Mouse (Mus musculus) kidney, adult 2 months (tissue): Measurements from ENCODE around the gene Acsf3. TPM values are rescaled to one million over a fixed set of nuclear protein-coding genes. Genes with fewer than 3 reads are reported as not detected.
A peak's percentile ranks its signal among the peaks of the same experiment; 100 is the strongest.

Source experiments
- DNase-seq: peaks from one replicate; pipeline ENCODE4 v3.0.0; 2021
- H3K27ac ChIP-seq: fragments of 200-500 bp; 2 replicates; pipeline ENCODE4 v1.5.1; 2012; ENCODE audit warnings: low read depth, low read length, control low read depth, inconsistent platforms; ENCODE audit not compliant: insufficient read depth
- H3K27me3 ChIP-seq: fragments of 200-500 bp; replicated peaks from 2 replicates; pipeline ENCODE4 v1.6.1; 2012; ENCODE audit warnings: mild to moderate bottlenecking, moderate library complexity, low read length, inconsistent platforms; ENCODE audit not compliant: control insufficient read depth, insufficient read depth
- H3K36me3 ChIP-seq: fragments of 200-500 bp; 2 replicates; pipeline ENCODE4 v1.6.1; 2012; ENCODE audit warnings: mild to moderate bottlenecking, moderate library complexity, low read length, inconsistent platforms; ENCODE audit not compliant: control insufficient read depth, insufficient read depth
- H3K4me1 ChIP-seq: fragments of 200-500 bp; 2 replicates; pipeline ENCODE4 v1.6.1; 2011; ENCODE audit warnings: low read length; ENCODE audit not compliant: control insufficient read depth, insufficient read depth
- H3K4me3 ChIP-seq: fragments of 200-500 bp; 2 replicates; pipeline ENCODE4 v1.5.1; 2011; ENCODE audit warnings: mild to moderate bottlenecking, low read depth, low read length, control low read depth; ENCODE audit not compliant: insufficient read depth
- CTCF ChIP-seq: fragments of 200-500 bp; conservative IDR thresholded peaks from 2 replicates; pipeline ENCODE4 v1.5.1; 2011; ENCODE audit warnings: low read depth, mild to moderate bottlenecking, control low read depth, low read length, moderate library complexity, mixed read lengths; ENCODE audit not compliant: insufficient read depth, insufficient read length
- POLR2A ChIP-seq: fragments of 200-500 bp; IDR thresholded peaks from one replicate; pipeline ENCODE4 v1.6.1; 2011; ENCODE audit warnings: low read depth, low read length, control low read depth
- WGBS: fragments of 180-500 bp; shearing (Covaris S2); methylation state at CpG from one replicate; pipeline ENCODE4 v1.1.7; 2018; 5-methylcytosine and 5-hydroxymethylcytosine counted together
- polyA plus RNA-seq: library from polyadenylated mRNA; depleted of rRNA; stranded (reverse); fragments of >200 nt; gene quantifications from 2 replicates; pipeline ENCODE4 v1.2.3, GENCODE M21; 2012; rRNA removed

The Acsf3 gene
- polyA plus RNA-seq = 73.9 and 74.9 TPM in 2 replicates

GRCm38 (mm10) chr8:122775285-122776155 lies at the start of gene Acsf3:
Gene Acsf3, plus strand, starts transcription at chr8:122775486.
- Histone ChIP-seq H3K36me3 (no peaks in the 10 kb centered on the region), H3K4me3 (peak within 1 kb of the TSS; percentile 93), H3K27ac (no peak within 1 kb of the TSS), H3K27me3 (no peaks in the 10 kb centered on the region), H3K4me1 (no peaks in the 10 kb centered on the region; the same call in 1 of the 2 replicates)
- under 1% methylated on average over 50 of the region's 50 CpGs for WGBS
- DNase-seq = peak; percentile 70
- no peak for TF ChIP-seq CTCF
- no peak for TF ChIP-seq POLR2A

DNA sequence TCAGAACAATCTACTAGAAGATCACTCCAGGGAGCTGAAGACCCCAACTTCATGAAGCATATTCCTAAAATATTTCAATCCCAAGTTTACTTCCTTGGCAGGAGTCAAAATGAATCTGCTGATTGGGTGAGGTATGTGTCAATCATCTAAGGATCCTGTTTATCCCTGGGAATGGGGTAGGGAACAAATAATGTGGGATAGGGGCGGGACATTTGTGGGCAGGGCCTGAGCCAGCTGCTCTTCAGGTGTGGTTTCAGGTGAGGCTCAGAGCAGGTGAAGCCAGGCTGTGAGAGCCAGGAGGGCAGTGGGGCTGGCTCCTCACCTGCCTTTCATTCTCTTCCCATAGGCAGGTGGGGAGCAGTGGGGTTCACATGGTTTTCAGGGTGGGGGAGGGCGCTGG lies 48.5 kb upstream of the Acsf3 start:
- 64% methylated on average over 2 of the region's 2 CpGs for WGBS
- Histone ChIP-seq H3K4me3 (no peak overlapping the region), H3K36me3 (no peaks in the 10 kb centered on the region), H3K27ac (no peak overlapping the region), H3K4me1 (no peaks in the 10 kb centered on the region), H3K27me3 (no peaks in the 10 kb centered on the region)
- no peak for DNase-seq
- TF ChIP-seq POLR2A (no peak), CTCF (no peak)

DNA sequence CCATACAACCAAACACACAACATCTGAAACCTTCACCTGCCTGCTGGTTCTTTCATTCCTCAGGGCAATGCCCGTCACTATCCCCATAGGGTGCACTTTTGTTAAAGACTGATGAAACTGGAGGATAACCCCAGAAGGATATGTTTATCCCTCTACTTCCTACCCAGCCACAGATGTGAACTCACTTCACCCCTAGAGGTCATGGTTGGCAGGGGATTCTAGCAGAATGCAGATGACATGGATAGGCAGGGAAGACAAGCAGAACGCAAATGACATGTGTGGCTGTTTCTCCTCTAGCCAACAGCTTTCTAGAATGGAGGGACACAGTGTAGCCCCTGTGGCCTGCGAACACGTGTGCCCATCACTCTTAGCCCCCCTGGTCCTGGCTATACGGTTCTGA lies 47.9 kb upstream of the Acsf3 start:
- TF ChIP-seq CTCF (no peak), POLR2A (no peak)
- H3K27ac ChIP-seq = no peak overlapping the region

GRCm38 (mm10) chr8:122728630-122729029 lies 46.7 kb upstream of the Acsf3 start:
- no peak for DNase-seq
- no peaks in the 10 kb centered on the region for H3K36me3 ChIP-seq
- 23% methylated on average over 3 of the region's 3 CpGs for WGBS
- H3K4me1 ChIP-seq = no peaks in the 10 kb centered on the region
- H3K27me3 ChIP-seq = no peaks in the 10 kb centered on the region
- TF ChIP-seq POLR2A (no peak), CTCF (no peak)
- no peak overlapping the region for H3K4me3 ChIP-seq
- no peak overlapping the region for H3K27ac ChIP-seq

More for the DNA sequence above, 47.9 kb upstream of the Acsf3 start:
- 65% methylated on average over 5 of the region's 5 CpGs for WGBS
- Histone ChIP-seq H3K27me3 (no peaks in the 10 kb centered on the region), H3K4me1 (no peaks in the 10 kb centered on the region), H3K36me3 (no peaks in the 10 kb centered on the region), H3K4me3 (no peak overlapping the region)
- no peak for DNase-seq

- 66% methylated on average over 3 of the region's 3 CpGs for WGBS
- Histone ChIP-seq H3K4me1 (no peaks in the 10 kb centered on the region), H3K36me3 (no peaks in the 10 kb centered on the region), H3K27me3 (no peaks in the 10 kb centered on the region), H3K4me3 (no peak overlapping the region), H3K27ac (no peak overlapping the region)
- TF ChIP-seq POLR2A = no peak
- TF ChIP-seq CTCF = no peak
- DNase-seq = no peak
Observed at GRCm38 (mm10) chr8:122735110-122735509, 40.2 kb upstream of the Acsf3 start.

GRCm38 (mm10) chr8:122735542-122736473 lies 39.5 kb upstream of the Acsf3 start:
- no peaks in the 10 kb centered on the region for H3K27me3 ChIP-seq
- H3K36me3 ChIP-seq = no peaks in the 10 kb centered on the region
- 47% methylated on average over 19 of the region's 19 CpGs for WGBS
- no peaks in the 10 kb centered on the region for H3K4me1 ChIP-seq
- H3K4me3 ChIP-seq = no peak overlapping the region
- DNase-seq = no peak
- H3K27ac ChIP-seq = no peak overlapping the region
- no peak for TF ChIP-seq POLR2A
- TF ChIP-seq CTCF = no peak
